ENCODE assay signal across 1 mouse cellular context in the genomic region with DNA sequence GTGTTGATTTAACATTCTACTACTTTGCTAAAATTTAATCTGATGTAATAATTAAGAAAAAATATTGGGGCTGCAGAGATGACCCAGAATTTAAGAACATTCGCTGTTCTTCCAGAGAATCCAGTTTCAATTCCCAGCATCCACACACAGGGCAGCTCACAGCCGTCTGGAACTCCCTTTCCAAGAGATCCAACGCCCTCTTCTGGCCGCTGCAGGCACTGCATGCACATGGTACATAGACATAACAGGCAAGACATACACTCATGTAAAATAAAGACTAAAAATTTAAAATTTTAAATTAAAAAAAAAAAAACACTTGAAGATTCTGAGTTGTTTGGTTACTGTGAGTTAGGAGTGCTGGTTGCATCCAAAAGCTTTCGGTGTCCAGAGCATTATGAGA.
TF ChIP-seq lines count a peak whose summit lies in the region.

No protein-coding gene starts in this region.

TF ChIP-seq in MEL, 35 proteins besides CTCF, POLR2A, EP300 and RAD21:
- no peak for TF ChIP-seq UBTF (IDR thresholded peaks at IDR 0.05; ENCODE audit: borderline replicate concordance, insufficient read depth, low read depth, low read length)
- TF ChIP-seq SMC3 (IDR thresholded peaks at IDR 0.05; ENCODE audit: low read depth, low read length) = peak; percentile 26; the same call in 1 of the 2 replicates
- TF ChIP-seq ZC3H11A (IDR thresholded peaks at IDR 0.05; ENCODE audit: low read depth, low read length) = 0 out of 2 replicates have a peak, but pooled peaks have one; percentile 12
